Mouse (Mus musculus): ENCODE results near the gene Lamtor3. TPM values are rescaled to one million over a fixed set of nuclear protein-coding genes. Genes with fewer than 3 reads are reported as not detected.

Gene Lamtor3
- polyA plus RNA-seq, 1 experiment from 2014 or later: 106 TPM

GRCm38 (mm10) chr3:137891089-137891488 is 27.2 kb upstream of the Lamtor3 start:
- no peak for TF ChIP-seq EP300 (optimal IDR thresholded peaks at IDR 0.05)
- no peak for TF ChIP-seq CTCF (IDR thresholded peaks at IDR 0.05; ENCODE audit: low read depth)
- Histone ChIP-seq H3K27me3 (ENCODE audit: control insufficient read depth, insufficient read depth, low read length) (no peaks in the 10 kb centered on the region), H3K36me3 (ENCODE audit: control insufficient read depth, insufficient read depth, low read length) (peaks cover 7% of the 10 kb centered on the region; the same call in 1 of the 2 replicates), H3K9me3 (ENCODE audit: control insufficient read depth, low read length) (no peaks in the 10 kb centered on the region), H3K4me3 (ENCODE audit: low read depth, low read length) (no peak overlapping the region), H3K9ac (ENCODE audit: low read length) (no peak overlapping the region), H3K4me1 (replicated peaks; ENCODE audit: control insufficient read depth, insufficient read depth) (no peaks in the 10 kb centered on the region), H3K4me2 (replicated peaks; ENCODE audit: low read depth) (no peak overlapping the region), H3K27ac (replicated peaks) (no peak overlapping the region)
- 79% methylated on average over 3 of the region's 3 CpGs for WGBS
- ATAC-seq (ENCODE audit: low FRiP score, low TSS enrichment) (no peak), DNase-seq (ENCODE audit: low spot score) (no peak)

DNA sequence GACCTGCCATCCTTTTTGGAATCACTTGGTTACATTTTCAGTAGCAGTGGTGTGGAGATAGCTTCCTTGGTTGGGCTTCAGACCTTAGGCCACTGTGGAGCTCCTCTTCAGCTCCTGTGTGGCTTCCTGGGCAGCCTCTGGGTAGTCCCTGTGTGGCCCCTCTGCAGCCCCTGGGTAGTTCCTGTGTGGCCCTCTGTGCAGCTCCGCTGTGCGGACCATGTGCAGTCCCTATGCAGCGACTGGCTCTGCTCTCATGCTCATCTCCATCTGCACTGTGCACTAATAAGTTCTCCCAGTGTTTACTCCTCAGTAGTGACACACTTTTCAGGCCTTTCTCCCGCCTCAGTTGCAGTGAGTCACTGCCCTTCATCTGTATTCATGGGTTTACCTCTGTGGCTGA is 26.2 kb upstream of the Lamtor3 start:
- H3K9ac ChIP-seq (ENCODE audit: low read length): no peak overlapping the region
- no peak overlapping the region for H3K27ac ChIP-seq (replicated peaks)
- no peak overlapping the region for H3K4me2 ChIP-seq (replicated peaks; ENCODE audit: low read depth)
- ATAC-seq (ENCODE audit: low FRiP score, low TSS enrichment): peak; percentile 68; the same call in 1 of the 2 replicates
- no peaks in the 10 kb centered on the region for H3K4me1 ChIP-seq (replicated peaks; ENCODE audit: control insufficient read depth, insufficient read depth)
- TF ChIP-seq CTCF (IDR thresholded peaks at IDR 0.05; ENCODE audit: low read depth) (no peak), EP300 (optimal IDR thresholded peaks at IDR 0.05) (no peak)
- no peak for DNase-seq (ENCODE audit: low spot score)
- 91% methylated on average over 4 of the region's 4 CpGs for WGBS
- H3K27me3 ChIP-seq (ENCODE audit: control insufficient read depth, insufficient read depth, low read length): no peaks in the 10 kb centered on the region
- peaks cover 4% of the 10 kb centered on the region; the same call in 1 of the 2 replicates for H3K36me3 ChIP-seq (ENCODE audit: control insufficient read depth, insufficient read depth, low read length)
- H3K9me3 ChIP-seq (ENCODE audit: control insufficient read depth, low read length): no peaks in the 10 kb centered on the region
- H3K4me3 ChIP-seq (ENCODE audit: low read depth, low read length): no peak overlapping the region

- H3K4me3 ChIP-seq (ENCODE audit: low read depth, low read length): no peak overlapping the region
- no peaks in the 10 kb centered on the region for H3K27me3 ChIP-seq (ENCODE audit: control insufficient read depth, insufficient read depth, low read length)
- H3K9ac ChIP-seq (ENCODE audit: low read length): no peak overlapping the region
- WGBS: 83% methylated on average over 4 of the region's 4 CpGs
- H3K9me3 ChIP-seq (ENCODE audit: control insufficient read depth, low read length): no peaks in the 10 kb centered on the region
- ATAC-seq (ENCODE audit: low FRiP score, low TSS enrichment) (no peak), DNase-seq (ENCODE audit: low spot score) (no peak)
- H3K4me1 ChIP-seq (replicated peaks; ENCODE audit: control insufficient read depth, insufficient read depth): no peaks in the 10 kb centered on the region
- peaks cover 4% of the 10 kb centered on the region; the same call in 1 of the 2 replicates for H3K36me3 ChIP-seq (ENCODE audit: control insufficient read depth, insufficient read depth, low read length)
- H3K4me2 ChIP-seq (replicated peaks; ENCODE audit: low read depth): no peak overlapping the region
- no peak overlapping the region for H3K27ac ChIP-seq (replicated peaks)
- TF ChIP-seq EP300 (optimal IDR thresholded peaks at IDR 0.05) (no peak), CTCF (IDR thresholded peaks at IDR 0.05; ENCODE audit: low read depth) (no peak)
These were observed 24.5 kb upstream of the Lamtor3 start for GRCm38 (mm10) chr3:137893789-137894188.

GRCm38 (mm10) chr3:137895196-137895595 is 23.1 kb upstream of the Lamtor3 start:
- 98% methylated on average over 3 of the region's 3 CpGs for WGBS
- TF ChIP-seq CTCF (IDR thresholded peaks at IDR 0.05; ENCODE audit: low read depth) (peak; percentile 61), EP300 (optimal IDR thresholded peaks at IDR 0.05) (no peak)

DNA sequence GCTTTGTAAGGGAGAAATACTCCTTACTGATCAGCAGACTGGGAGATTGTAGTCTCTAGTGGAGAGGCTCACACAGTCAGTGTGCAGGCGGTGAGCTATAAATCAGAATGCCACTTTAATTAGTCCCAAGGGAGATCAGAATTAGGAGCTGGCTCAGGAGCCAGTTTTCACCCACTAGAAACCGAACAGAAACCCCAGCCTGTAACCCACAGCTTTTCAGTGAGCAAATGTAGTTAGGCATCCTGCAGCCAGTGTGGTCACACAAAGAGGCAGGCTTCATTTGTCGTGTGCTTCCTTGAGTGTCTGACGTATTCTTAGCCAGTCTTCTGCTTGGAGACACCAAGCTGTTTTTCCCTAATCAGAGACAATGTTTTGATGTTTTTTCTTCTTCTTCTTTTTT is 21.9 kb upstream of the Lamtor3 start:
- 88% methylated on average over 4 of the region's 4 CpGs for WGBS
- H3K27ac ChIP-seq (replicated peaks): no peak overlapping the region
- no peaks in the 10 kb centered on the region for H3K4me1 ChIP-seq (replicated peaks; ENCODE audit: control insufficient read depth, insufficient read depth)
- no peak overlapping the region for H3K9ac ChIP-seq (ENCODE audit: low read length)
- H3K4me2 ChIP-seq (replicated peaks; ENCODE audit: low read depth): no peak overlapping the region
- no peaks in the 10 kb centered on the region; the same call in 1 of the 2 replicates for H3K36me3 ChIP-seq (ENCODE audit: control insufficient read depth, insufficient read depth, low read length)
- no peaks in the 10 kb centered on the region for H3K9me3 ChIP-seq (ENCODE audit: control insufficient read depth, low read length)
- TF ChIP-seq CTCF (IDR thresholded peaks at IDR 0.05; ENCODE audit: low read depth) (no peak), EP300 (optimal IDR thresholded peaks at IDR 0.05) (no peak)
- ATAC-seq (ENCODE audit: low FRiP score, low TSS enrichment): no peak
- no peaks in the 10 kb centered on the region for H3K27me3 ChIP-seq (ENCODE audit: control insufficient read depth, insufficient read depth, low read length)
- DNase-seq (ENCODE audit: low spot score): no peak
- no peak overlapping the region for H3K4me3 ChIP-seq (ENCODE audit: low read depth, low read length)

More at GRCm38 (mm10) chr3:137895196-137895595, 23.1 kb upstream of the Lamtor3 start:
- no peak overlapping the region for H3K4me3 ChIP-seq (ENCODE audit: low read depth, low read length)
- H3K4me1 ChIP-seq (replicated peaks; ENCODE audit: control insufficient read depth, insufficient read depth): no peaks in the 10 kb centered on the region
- H3K27me3 ChIP-seq (ENCODE audit: control insufficient read depth, insufficient read depth, low read length): no peaks in the 10 kb centered on the region
- peak; percentile 21 for DNase-seq (ENCODE audit: low spot score)
- no peak overlapping the region for H3K4me2 ChIP-seq (replicated peaks; ENCODE audit: low read depth)
- H3K9ac ChIP-seq (ENCODE audit: low read length): no peak overlapping the region
- no peak for ATAC-seq (ENCODE audit: low FRiP score, low TSS enrichment)
- no peaks in the 10 kb centered on the region; the same call in 1 of the 2 replicates for H3K36me3 ChIP-seq (ENCODE audit: control insufficient read depth, insufficient read depth, low read length)
- no peaks in the 10 kb centered on the region for H3K9me3 ChIP-seq (ENCODE audit: control insufficient read depth, low read length)
- H3K27ac ChIP-seq (replicated peaks): no peak overlapping the region

- WGBS: 94% methylated on average over 3 of the region's 3 CpGs
- H3K9ac ChIP-seq (ENCODE audit: low read length): no peak overlapping the region
- DNase-seq (ENCODE audit: low spot score): no peak
These were observed 21.4 kb upstream of the Lamtor3 start for GRCm38 (mm10) chr3:137896867-137897266.

More at GRCm38 (mm10) chr3:137896867-137897266, 21.4 kb upstream of the Lamtor3 start:
- TF ChIP-seq CTCF (IDR thresholded peaks at IDR 0.05; ENCODE audit: low read depth): no peak
- H3K27me3 ChIP-seq (ENCODE audit: control insufficient read depth, insufficient read depth, low read length): no peaks in the 10 kb centered on the region
- no peak overlapping the region for H3K27ac ChIP-seq (replicated peaks)
- H3K9me3 ChIP-seq (ENCODE audit: control insufficient read depth, low read length): no peaks in the 10 kb centered on the region
- ATAC-seq (ENCODE audit: low FRiP score, low TSS enrichment): no peak
- no peaks in the 10 kb centered on the region; the same call in 1 of the 2 replicates for H3K36me3 ChIP-seq (ENCODE audit: control insufficient read depth, insufficient read depth, low read length)
- H3K4me3 ChIP-seq (ENCODE audit: low read depth, low read length): no peak overlapping the region
- no peak overlapping the region for H3K4me2 ChIP-seq (replicated peaks; ENCODE audit: low read depth)
- no peaks in the 10 kb centered on the region for H3K4me1 ChIP-seq (replicated peaks; ENCODE audit: control insufficient read depth, insufficient read depth)
